Mouse (Mus musculus) left cerebral cortex, adult 18-20 months (tissue): ENCODE measurements around the gene Gpr146. TPM values are rescaled to one million over a fixed set of nuclear protein-coding genes. Genes with fewer than 3 reads are reported as not detected.
"Not testable (repeated sequence)": the region's sequence is repeated elsewhere in the genome, so short reads cannot be mapped to it uniquely, and the experiment has no call there.

Experiments
- DNase-seq, 2 experiments: peaks; one replicate each; pipeline ENCODE4 v3.0.0; 2021 to 2022; ENCODE audit warnings: low spot score in 2 of 2, mixed read lengths in 1 of 2
- total RNA-seq, 2 experiments: library from RNA; stranded (reverse); gene quantifications; 2 replicates each; pipeline ENCODE4 v1.2.3; 2021

Gpr146 gene
- total RNA-seq, 2 experiments from 2014 or later, result 10.6 to 13.0 TPM

DNA sequence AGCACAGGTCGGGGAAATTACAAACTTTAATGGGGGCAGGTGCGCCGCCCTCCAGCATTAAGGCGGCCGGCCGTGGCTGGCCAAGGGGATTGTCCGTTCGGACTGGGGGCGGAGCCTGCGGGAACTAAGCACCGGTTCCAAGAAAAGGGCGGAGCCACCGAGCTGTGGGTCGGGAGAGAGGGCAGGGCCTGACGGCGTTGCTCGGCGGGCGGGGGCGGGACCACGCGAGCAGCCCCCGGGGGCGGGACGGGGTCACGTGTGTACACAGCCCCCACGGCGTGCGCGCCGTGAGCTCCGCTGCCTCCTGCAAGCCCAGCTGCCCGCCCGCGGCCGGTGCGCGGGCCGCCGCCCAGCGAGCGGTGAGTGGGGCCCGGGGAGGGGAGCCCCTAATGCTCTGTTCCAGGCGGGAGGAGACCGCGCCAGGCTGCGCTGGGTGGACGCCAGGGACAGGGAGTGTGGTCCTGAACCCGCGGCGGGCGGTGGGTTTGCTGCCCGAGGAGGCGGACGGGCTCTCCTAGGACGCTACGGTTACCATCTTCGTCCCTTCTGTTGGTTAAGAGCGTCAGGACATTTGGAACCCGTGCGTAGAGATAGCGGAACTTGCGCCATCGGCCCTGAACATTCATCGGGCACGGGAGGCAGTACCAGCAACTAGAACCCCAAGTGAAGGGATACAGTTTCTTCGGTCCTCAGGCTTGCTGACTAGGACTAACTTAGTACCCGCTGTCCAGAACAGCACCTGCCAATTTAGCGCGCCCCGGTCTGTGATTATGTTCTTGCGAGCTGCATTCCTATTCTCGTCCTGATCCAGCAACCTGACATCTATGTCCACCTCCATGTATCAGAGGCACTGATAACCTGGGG is 3.1 kb downstream of the Gpr146 start:
- DNase-seq, result peak; percentile 81 to 87

DNA sequence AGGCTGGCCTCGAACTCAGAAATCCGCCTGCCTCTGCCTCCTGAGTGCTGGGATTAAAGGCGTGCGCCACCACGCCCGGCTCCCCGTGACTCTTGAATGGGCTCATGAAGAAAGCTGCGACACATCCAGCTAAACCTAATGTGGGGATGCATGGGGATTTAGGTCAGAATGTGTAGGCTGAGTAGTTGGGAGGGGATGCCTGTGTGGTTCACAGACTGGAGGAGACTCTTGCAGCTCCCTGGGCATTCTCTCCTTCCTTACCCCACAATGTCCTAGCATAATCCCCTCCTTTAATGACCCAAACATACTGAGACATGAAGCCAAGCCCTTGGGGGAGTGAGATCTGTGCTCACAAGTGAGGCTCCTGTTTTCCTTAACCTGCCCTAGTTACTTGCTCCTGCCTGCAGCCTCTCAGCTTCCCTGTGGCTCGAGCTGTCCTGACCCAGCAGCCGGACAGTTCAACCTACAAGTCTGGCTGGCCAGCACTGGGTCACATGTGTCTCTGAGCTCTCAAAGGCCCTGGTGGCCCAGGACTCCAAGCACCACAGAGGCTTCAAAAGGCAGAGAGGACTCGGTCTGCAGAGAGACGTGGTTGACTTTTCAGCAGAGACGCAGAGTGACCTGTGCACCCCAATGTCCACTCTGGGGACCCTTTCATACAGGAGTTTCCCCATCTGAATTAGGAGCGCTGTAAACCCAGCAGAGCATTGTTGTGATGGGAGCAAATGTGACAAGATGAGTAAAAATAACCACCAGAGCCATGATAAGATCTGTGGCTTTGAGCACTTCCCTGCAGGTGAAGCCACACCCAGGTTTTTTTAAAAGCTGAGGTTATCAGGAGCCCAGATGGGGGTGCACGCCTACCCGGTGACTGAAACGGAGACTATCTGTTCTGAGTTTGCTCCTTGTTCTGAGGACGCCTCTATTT is 4.4 kb downstream of the Gpr146 start:
- DNase-seq, result no peak

DNA sequence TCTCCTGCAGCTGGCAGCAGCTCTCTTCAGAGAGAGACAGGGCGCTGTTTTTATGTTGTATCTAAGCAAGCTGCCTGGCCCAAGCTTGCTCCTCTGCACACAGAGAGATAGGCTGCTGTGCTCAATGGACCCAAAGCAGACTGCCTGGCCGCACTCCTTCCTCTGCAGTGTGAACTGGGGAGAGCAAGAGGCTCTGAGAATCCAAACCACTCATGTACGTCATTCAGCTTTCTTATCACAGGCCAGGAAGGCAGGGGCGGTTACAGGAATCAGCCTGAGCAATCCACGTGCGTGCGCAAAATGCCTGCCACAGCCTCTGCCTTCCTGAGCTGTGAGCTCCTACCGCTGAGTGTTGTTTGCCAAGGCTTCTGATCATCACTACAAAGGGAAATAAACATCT is 5.3 kb downstream of the Gpr146 start:
- DNase-seq, result peak; percentile 58 to 72

DNA sequence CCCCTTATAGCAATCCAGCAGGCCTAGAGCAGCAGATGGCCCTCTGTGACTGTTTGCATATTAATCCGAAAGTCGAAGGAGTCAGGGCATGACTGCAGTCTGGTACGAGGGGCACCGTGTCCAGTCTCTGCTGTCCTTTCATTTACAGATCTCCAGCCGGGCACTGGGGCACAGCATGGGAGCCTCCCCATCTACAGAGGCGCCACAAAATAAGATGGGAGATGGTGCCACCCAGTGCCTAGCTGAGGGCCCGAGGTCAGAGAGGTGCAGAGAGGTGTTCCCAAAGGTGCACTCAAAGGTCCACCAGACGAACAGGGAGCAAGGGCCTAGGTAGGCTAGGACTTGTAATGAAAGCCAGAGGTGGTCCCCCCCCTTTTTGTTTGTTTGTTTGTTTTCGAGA is 5.7 kb downstream of the Gpr146 start:
- no peak for DNase-seq

DNA sequence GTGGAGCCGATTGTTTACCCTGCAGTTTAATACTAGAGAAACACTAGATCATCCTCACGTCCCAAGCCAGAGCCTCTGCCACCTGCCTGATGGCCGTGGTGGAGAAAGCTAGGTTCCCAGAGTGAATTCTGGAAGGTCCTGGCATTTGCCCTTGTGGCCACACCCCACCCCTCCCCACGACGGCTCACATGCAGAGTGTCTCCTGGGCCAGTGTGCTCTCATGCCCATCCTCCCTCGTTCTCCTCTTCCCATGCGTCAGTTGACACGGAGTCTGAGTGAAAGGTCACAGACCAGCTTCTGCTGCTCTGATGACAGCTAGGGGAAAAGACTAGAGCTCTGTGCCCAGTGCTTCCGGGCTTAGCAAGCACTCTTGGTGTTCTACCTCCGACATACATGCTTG is 7.0 kb downstream of the Gpr146 start:
- no peak for DNase-seq

DNA sequence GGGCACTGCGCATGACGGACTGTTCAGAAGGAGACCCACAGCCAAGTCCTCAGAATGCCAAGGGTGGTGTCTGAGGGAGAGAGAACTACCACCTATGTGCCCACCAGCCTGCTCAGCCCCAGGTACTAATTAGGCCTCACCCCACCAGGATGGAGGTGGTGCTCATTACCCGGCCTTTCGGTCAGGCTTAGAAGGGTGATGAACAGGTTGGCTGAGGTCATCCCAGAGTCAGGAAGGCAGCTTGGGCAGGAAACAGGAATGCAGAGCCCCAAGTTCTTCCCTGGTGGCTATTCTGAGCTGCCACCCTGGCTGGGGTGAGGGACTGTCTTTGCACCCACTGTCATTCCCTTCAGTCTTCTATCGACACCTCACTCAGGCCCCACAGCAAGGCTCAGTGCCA is 8.6 kb downstream of the Gpr146 start:
- no peak for DNase-seq

DNA sequence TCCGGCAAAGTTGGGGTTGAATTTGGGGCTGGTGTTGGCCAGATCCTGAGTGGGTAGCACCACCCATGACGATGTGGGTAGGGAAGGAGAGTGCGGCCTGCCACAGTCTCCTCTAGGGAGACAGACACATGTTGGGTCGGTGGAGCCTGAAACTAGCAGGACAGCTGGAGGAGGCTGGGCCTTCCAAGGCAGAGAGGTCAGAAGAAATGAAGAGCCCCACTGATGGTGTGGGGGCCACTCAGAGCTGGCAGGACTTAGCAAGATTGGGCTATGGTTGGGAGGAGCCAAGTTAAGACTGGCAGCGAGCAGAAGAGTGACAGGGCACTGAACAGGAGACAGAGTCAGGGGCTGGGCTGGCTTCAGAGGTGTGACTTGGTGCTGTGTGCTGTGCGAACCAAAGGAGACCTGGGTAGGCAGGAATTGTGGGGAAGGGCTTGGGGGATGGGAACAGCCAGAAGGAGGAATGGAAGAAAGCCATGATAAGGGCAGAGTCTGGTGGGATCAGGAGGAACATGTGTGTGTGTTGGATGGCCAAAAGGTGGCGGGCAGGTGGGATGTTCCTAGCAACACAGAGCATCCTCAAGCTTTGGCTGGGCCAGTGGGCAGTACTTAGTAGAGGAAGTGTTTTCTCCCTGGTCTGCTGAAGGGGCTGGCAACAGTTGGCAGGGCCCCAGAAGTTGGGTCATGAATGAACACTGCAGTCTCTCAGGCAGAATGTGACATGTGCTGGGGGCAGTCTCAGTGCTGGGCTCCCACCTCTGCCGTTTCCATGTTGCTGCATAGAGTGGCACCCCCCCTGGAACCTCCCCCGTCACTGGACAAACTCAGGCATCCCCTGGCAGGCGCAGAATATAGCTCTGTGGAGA is 10.1 kb downstream of the Gpr146 start:
- DNase-seq, result no peak

DNA sequence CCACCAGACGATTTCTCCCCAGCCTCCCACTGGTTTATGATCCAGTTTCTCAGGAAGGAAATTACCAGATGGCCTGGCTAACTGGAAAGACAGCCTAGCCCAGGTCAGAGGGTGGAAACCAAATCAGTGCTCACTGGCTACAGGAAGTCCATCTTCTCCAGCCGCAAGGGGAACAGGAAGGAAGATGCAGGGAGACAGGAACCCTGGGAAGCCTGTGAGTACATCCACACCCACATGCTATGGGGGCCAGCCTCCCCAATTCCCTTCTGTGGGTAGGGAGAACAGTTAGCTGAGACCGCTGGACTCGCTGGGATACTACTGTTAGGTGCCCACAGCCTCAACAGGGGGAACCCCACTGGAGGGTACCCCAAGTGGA is 10.7 kb downstream of the Gpr146 start:
- DNase-seq, result no peak

DNA sequence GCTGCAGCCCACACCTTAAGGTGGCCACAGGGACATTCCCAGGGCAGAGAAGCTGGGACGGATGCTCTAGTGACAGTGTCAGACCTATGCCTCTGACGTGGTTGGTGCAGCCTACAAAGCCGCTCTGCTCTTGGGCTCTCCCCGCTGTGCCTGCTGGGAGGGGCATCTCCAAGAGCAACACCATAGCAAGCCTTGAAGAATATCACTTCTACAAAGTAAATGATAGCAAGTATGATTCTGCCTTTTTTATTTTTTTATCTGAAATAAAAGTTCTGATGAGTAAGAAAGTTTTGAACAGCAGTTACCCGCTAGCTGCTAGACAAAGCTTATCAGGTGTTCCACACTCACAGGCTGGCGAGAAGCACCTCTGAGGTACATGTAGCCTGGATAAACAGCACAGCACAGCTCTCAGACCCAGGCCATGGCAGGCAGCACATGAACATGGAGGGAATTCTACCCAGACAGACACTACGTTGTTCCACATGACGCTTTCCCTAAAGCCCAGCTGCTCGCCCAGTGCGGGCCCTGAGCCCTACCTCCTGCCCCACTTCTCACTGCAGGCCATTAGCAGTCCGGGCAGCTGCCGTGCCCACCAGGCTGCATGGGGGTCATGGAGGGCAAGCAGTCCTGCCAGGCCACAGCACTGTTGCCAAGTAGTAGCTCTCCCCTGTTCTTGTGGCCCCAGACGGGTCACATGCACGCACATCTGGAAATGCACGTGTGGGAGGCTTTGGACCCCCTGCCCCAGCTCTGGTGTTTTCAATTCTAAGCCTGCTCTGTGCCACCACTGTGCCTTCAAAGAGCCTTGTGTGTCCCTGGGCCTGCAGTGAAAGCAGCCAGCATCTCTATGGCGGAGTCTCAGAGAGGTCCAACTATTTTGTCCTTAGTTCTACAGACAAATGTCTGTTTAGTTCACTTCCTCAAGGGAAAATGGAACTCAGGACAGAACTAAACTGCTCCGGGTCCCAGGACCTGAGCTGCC is 11.5 kb downstream of the Gpr146 start:
- DNase-seq, result no peak

DNA sequence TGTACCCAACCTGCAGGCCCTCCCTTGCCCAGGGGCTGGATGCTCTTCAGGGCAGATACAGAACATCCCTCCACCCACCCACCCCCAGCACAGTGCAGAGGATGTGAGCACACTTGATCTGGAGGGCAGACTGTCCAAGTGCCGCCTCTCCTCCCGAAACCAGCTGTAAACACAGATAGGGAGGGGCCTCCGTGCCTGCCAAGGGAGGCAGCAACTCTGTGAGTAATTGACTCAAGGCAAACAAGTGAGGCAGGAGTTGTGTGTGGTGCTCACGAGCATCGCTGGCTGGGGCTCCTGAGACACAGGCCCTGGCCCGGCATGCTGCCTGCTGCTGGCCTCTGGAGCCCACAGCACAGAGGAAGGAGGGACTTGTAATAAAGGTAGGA is 12.2 kb downstream of the Gpr146 start:
- peak; percentile 50 to 61 for DNase-seq

DNA sequence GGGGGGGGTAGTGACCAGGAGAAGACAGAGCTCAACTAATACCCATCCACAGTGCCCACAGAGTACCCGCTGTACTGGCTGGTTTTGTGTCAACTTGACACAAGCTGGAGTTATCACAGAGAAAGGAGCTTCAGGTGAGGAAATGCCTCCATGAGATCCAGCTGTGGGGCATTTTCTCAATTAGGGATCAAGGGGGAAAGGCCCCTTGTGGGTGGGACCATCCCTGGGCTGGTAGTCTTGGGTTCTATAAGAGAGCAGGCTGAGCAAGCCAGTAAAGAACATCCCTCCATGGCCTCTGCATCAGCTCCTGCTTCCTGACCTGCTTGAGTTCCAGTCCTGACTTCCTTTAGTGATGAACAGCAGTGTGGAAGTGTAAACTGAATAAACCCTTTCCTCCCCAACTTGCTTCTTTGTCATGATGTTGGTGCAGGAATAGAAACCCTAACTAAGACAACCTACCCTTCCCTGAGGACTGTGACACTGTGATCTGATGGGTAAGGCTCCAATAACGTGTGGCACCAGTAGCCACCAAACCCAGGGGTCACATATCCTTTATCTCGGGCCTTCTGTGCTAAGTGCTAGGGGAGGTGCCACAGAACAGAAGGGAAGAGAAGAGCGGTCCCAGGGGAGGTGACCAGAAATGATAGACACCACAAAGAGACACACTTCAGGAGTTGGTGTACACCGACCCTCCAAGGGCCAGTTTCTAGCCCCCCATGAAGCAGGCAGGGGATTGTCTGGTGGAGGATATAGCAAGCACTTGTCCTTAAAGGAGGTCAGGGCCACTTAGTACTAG is 13.0 kb downstream of the Gpr146 start:
- DNase-seq, result not testable (repeated sequence)

DNA sequence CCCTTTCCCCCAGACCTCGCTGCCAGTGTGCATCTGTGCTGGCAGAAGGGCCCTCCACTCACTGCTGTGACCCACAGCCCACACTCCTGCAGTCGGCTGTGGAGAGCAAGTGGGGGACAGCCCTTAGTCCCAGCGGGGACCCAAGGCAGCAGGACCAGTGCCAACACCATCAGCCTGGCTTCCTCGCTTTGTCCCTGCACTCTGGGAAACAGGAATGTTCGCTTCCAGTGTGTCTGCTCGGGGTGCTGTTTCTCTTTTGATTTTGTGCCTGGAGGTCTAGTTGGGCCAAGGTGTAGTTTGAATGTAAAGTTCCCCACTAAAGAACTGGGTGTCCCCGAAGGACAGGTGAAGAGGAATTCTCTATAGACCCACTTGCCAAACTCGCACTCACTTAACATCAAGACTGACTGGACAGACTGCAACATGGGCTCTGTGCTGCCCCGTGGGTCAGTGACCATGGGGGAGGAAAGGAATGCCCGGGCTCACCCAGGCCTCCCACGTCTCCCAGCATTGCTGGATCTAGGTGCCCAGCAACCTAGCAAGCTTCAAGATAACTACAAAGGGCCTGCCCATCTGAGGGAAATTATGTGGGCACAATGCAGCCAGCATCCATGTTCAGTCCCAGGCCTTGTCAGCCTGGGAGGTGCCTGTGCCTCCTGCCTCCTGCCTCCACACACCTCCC is 14.0 kb downstream of the Gpr146 start:
- no peak for DNase-seq

DNA sequence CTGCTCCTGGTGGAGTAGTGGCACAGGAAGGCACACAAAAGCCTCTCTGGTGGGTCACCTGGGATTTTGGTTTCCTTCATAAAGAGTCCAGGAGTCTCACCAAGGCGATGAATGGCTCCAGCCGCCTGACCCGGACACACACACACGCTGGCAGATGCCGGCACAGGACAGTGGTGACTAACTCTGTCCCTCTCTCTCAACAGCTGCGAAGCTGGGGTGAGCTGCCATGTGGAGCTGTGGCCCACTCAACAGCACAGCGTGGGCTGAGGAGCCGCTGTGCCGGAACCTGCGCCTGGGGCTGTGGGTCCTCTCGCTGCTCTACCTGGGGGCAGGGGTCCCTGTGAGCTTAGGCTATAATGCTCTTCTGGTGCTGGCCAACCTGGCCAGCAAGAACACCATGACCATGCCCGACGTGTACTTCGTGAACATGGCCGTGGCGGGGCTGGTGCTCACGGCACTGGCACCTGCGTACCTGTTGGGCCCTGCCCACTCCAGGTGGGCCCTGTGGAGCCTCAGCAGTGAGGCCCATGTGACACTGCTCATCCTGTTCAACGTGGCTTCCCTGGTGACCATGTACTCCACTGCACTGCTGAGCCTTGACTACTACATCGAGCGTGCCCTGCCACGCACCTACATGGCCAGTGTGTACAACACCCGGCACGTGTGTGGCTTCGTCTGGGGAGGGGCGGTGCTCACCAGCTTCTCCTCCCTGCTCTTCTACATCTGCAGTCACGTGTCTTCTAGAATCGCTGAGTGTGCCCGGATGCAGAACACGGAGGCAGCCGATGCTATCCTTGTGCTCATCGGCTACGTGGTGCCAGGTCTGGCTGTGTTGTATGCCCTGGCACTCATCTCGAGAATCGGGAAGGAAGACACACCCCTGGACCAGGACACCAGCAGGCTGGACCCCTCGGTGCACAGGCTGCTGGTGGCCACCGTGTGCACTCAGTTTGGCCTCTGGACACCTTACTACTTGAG is 15.0 kb downstream of the Gpr146 start:
- DNase-seq, result no peak

DNA sequence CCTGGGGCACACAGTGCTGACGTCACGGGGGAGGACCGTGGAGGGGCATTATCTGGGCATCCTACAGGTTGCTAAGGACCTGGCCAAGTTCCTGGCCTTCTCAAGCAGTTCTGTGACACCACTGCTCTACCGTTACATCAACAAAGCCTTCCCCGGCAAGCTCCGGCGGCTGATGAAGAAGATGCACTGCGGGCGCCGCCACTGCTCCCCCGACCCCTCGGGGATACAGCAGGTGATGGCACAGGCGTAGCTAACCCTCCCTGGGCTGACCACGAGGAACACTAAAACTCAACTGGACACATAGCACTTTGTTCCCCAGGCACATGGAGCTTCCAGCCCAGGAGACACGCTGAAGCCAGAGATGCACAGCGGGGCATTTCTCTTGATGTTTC is 15.7 kb downstream of the Gpr146 start:
- DNase-seq, result no peak

DNA sequence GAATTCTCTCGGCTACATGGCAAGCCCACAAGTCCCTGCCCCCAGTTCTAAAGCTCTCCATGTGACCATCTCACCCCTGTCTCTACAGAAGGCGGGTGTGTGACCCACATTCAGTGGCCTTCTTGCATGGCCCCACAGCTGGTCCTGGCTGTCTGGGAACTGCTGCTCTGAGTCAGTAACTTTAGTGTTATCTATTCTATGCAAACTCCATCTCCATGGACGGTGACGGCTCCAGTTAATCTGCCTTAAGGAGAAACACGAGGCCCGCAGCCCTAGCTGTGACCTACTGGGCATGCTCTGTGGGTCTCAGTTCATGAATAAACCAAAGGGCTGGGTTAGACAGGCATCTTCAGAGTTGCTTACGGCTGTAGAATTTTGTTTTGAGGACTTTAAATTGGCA is 16.9 kb downstream of the Gpr146 start:
- DNase-seq, result no peak

DNA sequence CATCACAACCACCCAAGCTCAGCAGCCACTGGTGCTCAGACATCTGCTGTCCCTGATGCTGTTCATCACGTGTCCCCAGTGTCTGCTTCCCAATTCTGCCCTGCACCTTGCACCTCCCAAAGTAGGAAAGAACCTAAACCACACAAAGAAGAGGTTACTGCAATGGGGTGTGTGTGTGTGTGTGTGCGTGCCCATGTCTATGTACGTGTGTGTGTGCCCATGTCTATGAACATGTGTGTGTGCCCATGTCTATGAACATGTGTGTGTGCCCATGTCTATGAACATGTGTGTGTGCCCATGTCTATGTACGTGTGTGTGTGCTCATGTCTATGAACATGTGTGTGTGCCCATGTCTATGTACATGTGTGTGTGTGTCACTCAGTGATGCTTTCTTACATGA is 18.0 kb downstream of the Gpr146 start:
- DNase-seq, result no peak

DNA sequence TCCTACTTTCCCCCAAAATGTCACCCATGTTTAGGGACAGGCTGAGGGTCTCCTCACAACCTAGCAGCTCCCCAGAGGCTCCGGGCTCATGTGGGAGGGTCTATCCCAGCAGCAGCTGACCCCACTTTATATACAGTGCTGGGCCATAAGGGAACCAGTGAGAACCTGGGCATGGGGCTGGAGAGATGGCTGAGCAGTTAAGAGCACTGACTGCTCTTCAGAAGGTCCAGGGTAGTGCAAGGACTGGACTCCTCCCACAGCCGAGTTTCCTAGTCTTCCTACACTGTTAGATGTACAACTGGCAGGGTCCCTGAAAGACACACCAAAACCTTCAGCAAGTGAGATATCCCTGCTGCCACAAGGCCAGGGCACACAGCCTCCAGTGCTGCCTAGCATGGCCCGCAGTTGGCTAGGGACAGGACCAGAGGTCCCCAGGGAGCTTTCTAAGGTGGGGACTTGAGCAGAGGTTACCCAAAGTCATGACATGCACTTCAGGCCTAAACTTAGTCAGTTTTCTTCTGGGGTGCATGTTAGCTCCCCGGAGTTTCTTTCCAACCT is 19.9 kb downstream of the Gpr146 start:
- DNase-seq, result no peak
